Mouse (Mus musculus) brain, embryonic 18.5 days (tissue): ENCODE data around the gene Cyp4f14.
"Not testable (repeated sequence)": the region's sequence is repeated elsewhere in the genome, so short reads cannot be mapped to it uniquely, and the experiment has no call there.

ENCODE experiments used
- DNase-seq: peaks from one replicate; pipeline ENCODE4 v3.0.0-alpha.2; 2012; ENCODE audit warnings: low read depth, low spot score

Gene Cyp4f14

DNA sequence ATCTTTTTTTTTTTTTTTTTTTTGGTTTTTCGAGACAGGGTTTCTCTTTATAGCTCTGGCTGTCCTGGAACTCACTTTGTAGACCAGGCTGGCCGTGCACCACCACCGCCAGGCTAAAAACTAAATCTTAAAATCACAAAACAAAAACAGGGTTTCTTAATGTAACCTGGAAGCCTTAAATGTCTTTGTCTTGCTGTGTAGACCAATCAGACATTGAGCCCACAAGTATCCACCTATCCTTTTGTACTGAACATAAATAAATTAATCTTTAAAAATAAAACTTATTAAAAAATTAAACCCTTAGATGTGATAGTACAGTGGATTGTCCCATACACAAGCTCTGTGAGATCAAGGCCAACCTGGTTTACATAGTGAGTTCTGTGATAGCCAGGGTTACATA is 23.2 kb downstream of the Cyp4f14 start:
- DNase-seq = no peak

DNA sequence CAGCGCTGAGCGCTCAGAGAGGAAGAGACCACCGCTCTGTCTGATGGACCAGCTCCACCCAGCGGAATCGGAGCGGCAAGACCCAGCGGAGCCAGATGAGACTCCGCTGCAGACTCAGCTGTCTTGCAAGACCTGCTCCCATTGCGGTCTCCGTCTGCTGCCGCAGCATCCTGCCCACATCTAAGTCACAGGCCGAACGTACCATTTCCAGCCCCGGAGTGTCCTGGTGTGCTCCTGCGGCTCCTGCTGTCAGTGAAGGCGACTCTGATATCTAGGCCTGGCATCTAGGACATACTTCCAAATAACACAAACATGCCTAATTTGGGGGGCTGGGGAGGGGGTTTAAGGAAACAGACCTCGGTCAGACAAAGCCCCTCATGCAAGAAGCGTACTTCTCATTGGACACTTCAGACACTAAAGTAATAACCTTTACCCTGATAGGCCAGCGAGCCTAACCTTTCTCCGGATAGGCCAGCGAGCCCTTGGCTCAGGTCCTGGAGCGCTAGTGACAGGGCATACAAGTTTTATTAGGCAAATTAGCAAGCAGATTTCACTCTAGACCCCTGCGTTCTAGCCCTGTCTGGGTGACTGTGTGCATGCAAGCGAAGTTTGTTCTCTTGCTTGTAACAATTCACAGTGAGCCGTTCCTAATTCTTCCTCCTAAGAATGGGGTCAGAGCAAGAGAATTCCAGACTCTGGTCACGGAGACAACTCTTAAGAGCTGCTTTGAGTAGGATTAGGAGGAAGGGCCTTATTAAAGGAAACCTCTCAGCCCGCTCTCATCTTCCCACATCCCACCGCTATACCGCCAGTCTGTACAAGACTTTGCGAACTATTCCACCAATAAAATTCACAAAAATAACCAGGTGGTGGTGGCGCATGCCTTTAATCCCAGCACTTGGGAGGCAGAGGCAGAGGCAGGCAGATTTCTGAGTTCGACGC is 25.6 kb downstream of the Cyp4f14 start, which contains the start of gene Zfp870:
TSS of gene Zfp870 (minus strand) at position 404 of the 942 bp plus-strand sequence.
- peak; percentile 86 for DNase-seq

DNA sequence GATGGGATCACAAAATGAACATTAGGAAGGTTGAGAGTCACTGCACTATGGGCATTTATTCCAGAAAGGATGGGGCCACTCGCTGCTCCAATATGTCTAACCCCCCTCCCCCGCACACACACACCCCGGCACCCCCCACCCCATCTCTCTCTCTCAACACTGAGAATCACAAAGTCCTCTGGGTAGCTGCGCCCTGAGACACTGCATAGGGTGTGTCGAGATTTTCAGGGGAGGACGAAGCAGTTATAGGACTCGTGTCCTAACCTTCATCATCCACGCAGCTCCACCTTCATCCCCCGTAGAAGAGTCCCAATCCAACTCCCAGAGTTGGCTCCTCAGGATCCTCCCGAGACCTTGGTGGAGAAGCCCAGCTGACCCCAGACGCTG is 26.3 kb downstream of the Cyp4f14 start:
- DNase-seq = no peak

DNA sequence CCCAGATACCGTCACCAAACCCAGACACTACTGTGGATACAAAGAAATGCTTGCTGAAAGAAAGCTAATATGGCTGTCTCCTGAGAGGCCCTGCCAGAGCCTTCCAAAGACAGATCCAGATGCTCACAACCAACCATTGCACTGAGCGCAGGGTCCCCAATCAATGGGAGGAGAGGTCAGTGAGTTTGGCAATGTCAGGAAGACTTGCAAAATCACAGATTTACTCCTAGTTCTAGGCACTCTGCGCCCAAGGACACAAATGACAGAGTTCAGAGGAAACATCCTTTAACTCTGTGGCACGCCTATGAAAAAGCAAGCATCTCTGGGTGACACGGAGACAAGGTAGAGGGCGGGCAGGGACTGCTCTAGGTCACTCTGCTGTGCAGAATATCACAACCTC is 27.5 kb downstream of the Cyp4f14 start:
- DNase-seq = no peak

DNA sequence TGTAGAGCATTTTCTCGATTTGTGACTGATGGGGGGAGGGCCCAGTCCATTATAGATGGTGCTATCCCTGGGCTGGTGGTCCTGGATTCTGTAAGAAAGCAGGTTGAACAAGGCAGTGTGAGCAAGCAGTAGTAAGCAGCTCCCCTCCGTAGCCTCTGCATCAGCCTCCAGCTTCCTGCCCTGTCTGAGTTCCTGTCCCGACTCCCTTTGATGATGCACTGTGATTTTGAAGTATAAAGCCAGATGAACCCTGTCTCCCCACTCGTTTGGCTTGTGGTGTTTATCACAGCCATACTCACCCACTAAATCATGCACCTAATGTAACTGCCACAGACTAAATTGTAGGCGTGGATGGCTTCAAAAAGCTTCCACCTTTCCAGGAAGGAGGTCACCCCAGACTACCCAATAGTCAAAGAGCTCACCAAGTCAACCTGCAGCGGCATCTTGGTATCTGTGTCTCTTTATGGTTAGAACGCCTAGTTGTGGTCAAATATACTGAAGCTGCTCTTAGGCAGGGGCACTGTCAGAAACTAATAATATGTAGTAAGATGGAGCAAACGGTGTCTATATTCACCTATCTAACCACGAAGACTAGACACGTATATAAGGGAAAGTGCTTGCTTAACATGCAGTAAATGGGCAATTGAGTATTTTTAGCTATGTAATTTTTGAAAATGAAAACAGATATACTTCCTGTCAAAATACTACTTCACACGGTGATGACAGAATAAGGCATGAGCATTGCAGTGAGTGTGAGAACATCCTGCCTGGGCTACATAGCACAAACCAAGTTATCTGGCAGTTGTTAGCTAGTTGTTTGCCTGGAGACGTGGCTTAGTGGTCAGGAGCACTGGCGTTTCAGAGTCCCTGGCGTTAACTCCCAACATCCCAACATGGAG is 36.6 kb downstream of the Cyp4f14 start:
- no peak for DNase-seq

DNA sequence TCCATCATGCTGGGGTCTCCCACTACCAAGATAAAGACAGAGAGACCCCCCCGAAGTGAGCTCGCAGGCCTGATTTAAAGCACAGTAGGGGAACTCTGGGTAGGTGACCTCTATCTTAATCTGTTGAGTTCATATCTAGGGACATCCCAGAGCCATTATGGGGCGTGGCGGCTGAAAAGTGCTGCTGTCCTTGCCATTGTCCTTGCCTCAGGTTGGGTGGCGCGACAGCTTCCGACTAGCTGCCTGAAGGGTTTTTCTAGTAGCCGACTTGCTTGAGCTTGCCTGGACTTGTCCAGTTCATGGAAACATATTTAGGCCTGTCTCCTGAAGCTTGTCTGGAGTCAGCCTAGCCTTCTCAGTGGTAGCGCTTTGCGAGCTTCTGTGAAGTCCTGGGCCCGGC is 38.4 kb downstream of the Cyp4f14 start:
- no peak for DNase-seq

DNA sequence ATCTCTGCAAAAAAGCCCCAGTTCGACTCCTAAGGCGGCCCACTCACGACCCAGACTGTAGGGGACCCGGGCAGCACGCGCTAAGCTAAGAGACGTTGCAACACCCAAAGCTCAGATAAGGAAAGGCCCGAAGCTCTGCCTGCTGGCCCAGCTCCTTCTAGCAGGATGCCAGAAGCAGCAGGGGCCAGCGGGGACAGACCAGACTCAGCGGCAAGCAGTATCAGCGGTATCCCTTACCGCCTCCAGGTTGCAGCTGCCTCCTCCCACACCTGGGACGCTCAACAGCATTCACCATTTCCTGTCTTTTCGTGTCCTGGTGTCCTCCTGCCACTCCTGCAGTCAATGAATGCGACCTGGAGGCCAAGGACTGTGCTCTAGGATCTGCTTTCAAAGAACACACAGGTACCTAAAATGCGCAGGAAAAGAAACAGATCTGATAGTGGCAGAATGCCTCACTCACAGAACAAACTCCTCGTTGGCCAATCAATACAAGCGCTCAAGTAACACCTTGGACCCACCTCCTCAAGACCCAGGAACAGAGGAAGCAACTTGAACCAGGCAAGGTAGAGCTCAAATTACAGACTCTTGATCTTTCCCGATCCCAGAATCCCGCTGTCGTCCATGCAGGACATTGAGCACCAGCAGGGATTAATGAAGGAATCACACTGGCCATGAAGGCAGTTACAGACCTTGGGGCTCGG is 39.5 kb downstream of the Cyp4f14 start:
- no peak for DNase-seq

DNA sequence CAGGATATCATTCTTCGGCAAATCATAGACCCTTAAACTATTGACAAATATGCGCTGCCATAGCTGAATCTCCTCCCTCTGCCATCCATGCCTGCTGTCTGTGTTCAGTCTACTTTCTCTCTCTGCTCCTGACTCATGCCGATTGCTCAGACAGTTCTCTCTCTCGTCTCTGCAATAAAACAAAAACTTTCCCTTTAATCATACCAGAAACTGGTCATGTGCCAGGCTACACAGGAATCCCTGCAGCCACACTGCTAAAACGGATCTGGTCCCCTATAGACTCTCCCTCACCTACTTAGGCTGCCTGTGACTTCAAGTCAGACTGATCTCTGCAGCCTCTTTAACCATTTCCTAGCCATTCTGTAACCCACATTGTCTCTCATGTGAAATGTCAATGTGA is 44.4 kb downstream of the Cyp4f14 start:
- DNase-seq = no peak

DNA sequence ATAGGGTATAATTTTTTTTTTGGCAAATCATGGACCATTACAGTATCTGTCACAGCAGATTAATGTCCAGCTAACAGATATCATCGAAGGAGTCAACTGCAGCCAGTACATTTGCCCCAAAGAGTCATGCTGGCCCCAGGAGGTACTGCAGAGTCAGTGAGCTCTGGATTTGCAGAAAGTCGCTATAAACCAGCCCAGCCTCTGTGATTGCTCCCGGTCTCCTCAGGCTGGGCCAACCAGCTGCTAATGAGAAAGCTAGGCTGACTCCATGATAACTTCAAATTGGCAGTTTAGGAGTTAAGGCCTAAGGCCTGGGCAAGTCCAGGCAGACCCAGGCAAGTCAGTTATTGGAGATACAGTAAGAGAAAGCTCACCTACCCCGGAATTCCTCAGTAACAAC is 45.1 kb downstream of the Cyp4f14 start:
- DNase-seq = no peak

DNA sequence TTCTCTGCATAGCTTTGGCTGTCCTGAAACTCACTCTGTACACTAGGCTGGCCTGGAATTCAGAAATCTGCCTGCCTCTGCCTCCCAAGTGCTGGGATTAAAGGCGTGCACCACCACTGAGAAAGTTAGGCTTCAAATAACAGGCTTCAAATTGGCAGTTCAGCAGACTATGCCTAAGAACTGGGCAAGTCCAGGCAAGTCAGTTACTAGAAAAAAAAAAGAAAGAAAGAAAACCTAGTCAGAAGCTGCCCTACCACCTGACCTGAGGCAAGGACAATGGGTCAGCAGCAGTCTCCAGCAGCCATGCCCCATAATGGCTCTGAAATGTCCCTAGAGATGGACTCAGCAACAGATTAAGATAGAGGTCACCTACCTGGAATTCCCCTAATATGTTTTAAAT is 45.7 kb downstream of the Cyp4f14 start:
- no peak for DNase-seq

DNA sequence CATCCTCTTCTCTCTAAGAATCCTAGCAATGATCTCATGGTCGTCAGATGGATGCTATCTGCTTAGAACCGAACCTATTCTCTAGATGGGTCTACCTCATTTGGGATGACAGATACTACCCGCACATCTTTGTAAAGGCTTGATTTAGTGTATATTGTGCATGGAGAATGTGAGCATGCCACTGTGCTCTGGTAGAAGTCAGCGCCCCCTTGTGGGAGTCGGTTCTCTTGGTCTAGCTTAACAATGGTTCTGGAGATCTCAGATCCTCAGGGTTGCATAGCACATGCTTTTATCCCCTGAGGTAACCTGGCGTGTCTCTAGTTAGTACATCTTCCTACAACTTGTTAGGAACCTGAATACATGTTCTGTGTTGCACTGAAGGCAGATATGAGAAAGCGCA is 49.9 kb downstream of the Cyp4f14 start:
- DNase-seq = not testable (repeated sequence)

DNA sequence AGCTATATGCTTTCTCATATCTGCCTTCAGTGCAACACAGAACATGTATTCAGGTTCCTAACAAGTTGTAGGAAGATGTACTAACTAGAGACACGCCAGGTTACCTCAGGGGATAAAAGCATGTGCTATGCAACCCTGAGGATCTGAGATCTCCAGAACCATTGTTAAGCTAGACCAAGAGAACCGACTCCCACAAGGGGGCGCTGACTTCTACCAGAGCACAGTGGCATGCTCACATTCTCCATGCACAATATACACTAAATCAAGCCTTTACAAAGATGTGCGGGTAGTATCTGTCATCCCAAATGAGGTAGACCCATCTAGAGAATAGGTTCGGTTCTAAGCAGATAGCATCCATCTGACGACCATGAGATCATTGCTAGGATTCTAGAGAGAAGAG is 60.4 kb downstream of the Cyp4f14 start:
- DNase-seq = not testable (repeated sequence)
